Mouse (Mus musculus): Measurements from ENCODE around the gene Robo4. TPM values are rescaled to one million over a fixed set of nuclear protein-coding genes. Genes with fewer than 3 reads are reported as not detected.

The Robo4 gene
- total RNA-seq, 1 experiment from 2014 or later = 32.7 TPM

- no peak for DNase-seq
Observed at GRCm38 (mm10) chr9:37402501-37402900, 804 bp downstream of the Robo4 start.

- DNase-seq = no peak
Observed at GRCm38 (mm10) chr9:37403011-37403410, 1.3 kb downstream of the Robo4 start.

- no peak for DNase-seq
Observed at GRCm38 (mm10) chr9:37406372-37406771, 4.7 kb downstream of the Robo4 start.

- DNase-seq = no peak
Observed at GRCm38 (mm10) chr9:37407850-37408502, 6.3 kb downstream of the Robo4 start.

GRCm38 (mm10) chr9:37409698-37410445 lies 8.2 kb downstream of the Robo4 start:
- no peak for DNase-seq

- no peak for DNase-seq
Observed at GRCm38 (mm10) chr9:37412989-37413388, 11.3 kb downstream of the Robo4 start.

GRCm38 (mm10) chr9:37414666-37415065 lies 13.0 kb downstream of the Robo4 start:
- DNase-seq = no peak

- no peak for DNase-seq
Observed at GRCm38 (mm10) chr9:37418791-37419190, 17.1 kb downstream of the Robo4 start.

- DNase-seq = peak; percentile 82
Observed at GRCm38 (mm10) chr9:37420676-37421075, 19.0 kb downstream of the Robo4 start.

- DNase-seq = peak; percentile 49
Observed at GRCm38 (mm10) chr9:37421239-37421638, 19.5 kb downstream of the Robo4 start.

- no peak for DNase-seq
Observed at GRCm38 (mm10) chr9:37429326-37429725, 27.6 kb downstream of the Robo4 start.

- peak; percentile 85 for DNase-seq
Observed at GRCm38 (mm10) chr9:37430582-37430981, 28.9 kb downstream of the Robo4 start.

- peak; percentile 63 for DNase-seq
Observed at GRCm38 (mm10) chr9:37432026-37432666, 30.4 kb downstream of the Robo4 start.

GRCm38 (mm10) chr9:37432720-37433421 lies 31.2 kb downstream of the Robo4 start, which contains the start of gene Robo3:
Robo3 (minus strand) TSS chr9:37433246.
- no peak for DNase-seq

GRCm38 (mm10) chr9:37433823-37434560 lies 32.3 kb downstream of the Robo4 start:
- DNase-seq = no peak

- DNase-seq = no peak
Observed at GRCm38 (mm10) chr9:37434932-37435331, 33.2 kb downstream of the Robo4 start.

- no peak for DNase-seq
Observed at GRCm38 (mm10) chr9:37435616-37436015, 33.9 kb downstream of the Robo4 start.

GRCm38 (mm10) chr9:37437772-37438735 lies 36.4 kb downstream of the Robo4 start:
- DNase-seq = no peak

- DNase-seq = no peak
Observed at GRCm38 (mm10) chr9:37452401-37452800, 50.7 kb downstream of the Robo4 start.

GRCm38 (mm10) chr9:37453328-37453727 lies 51.6 kb downstream of the Robo4 start:
- no peak for DNase-seq
